ENCODE assay signal across 9 mouse cellular contexts in the genomic region with DNA sequence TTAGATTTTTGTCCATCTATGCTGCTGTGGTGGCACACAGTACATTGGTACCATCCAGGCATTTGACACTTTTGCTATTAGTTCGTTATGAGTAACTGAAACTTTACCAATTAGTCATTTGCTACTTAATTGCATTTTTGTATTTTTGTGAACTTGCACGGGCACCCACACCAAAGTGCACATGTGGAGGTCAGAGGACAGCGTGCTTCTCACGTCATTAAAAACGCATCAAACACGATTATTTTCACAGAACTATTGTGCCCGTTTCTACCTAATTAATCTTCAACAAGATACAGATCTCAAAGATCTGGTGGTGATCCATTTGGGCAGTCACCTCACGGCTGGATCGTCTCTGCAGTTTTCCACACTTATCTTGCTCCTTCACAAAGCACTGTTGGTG.
DNase-seq lines count a peak whose midpoint lies in the region; ATAC-seq and TF ChIP-seq lines count a peak whose summit lies in the region.
"Had no signal": no experiment of that assay in that cellular context is flagged by ENCODE, and none has a peak within 500 bp of the region (broad histone marks: within the 10 kb centered on the region; RNA-seq: fewer than 3 reads in every experiment).

No protein-coding gene starts in this region.

- H3K4me3 ChIP-seq in heart, postnatal 0 days (ENCODE audit: low read depth, low read length): no peak overlapping the region
- no peak overlapping the region for H3K4me3 ChIP-seq in neural tube, embryonic 11.5 days (ENCODE audit: low read depth, low read length)
- H3K4me3 ChIP-seq in neural tube, embryonic 15.5 days (replicated peaks): no peak overlapping the region
- H3K4me3 ChIP-seq in hindbrain, postnatal 0 days (ENCODE audit: low read length): no peak overlapping the region
- no peak overlapping the region for H3K4me3 ChIP-seq in midbrain, postnatal 0 days (ENCODE audit: low read depth, low read length)

- WGBS in heart, postnatal 0 days: 39% methylated on average over 9 of the region's 9 CpGs
- 12% methylated on average over 9 of the region's 9 CpGs for WGBS in neural tube, embryonic 11.5 days
- WGBS in neural tube, embryonic 15.5 days: 11% methylated on average over 9 of the region's 9 CpGs
- 26% methylated on average over 9 of the region's 9 CpGs for WGBS in hindbrain, postnatal 0 days
- 35% methylated on average over 9 of the region's 9 CpGs for WGBS in midbrain, postnatal 0 days

- TF ChIP-seq CTCF in heart, postnatal 0 days (IDR thresholded peaks at IDR 0.05; ENCODE audit: low read depth): no peak
- no peak for TF ChIP-seq CTCF in hindbrain, postnatal 0 days (IDR thresholded peaks at IDR 0.05; ENCODE audit: low read depth)
- no peak for TF ChIP-seq CTCF in midbrain, postnatal 0 days (IDR thresholded peaks at IDR 0.05)

- no peak for DNase-seq in heart, postnatal 0 days (ENCODE audit: low spot score)
- DNase-seq in heart, postnatal 14 days: no peak
- DNase-seq in neural tube, embryonic 11.5 days (ENCODE audit: low spot score): no peak
- DNase-seq in hindbrain, postnatal 0 days (ENCODE audit: low spot score): no peak
- no peak for DNase-seq in midbrain, postnatal 0 days (ENCODE audit: low spot score)
- no peak for DNase-seq in frontal cortex, postnatal 36 days (ENCODE audit: low spot score in 2 of 2)
- no peak for DNase-seq in left cerebral cortex, postnatal 25 days (ENCODE audit: low spot score in 2 of 2)
- DNase-seq: gastrocnemius, postnatal 14 days had no signal

- ATAC-seq in heart, postnatal 0 days (ENCODE audit: insufficient read depth, low read depth): no peak
- ATAC-seq in neural tube, embryonic 11.5 days (ENCODE audit: insufficient read depth, low FRiP score, low TSS enrichment): no peak
- no peak for ATAC-seq in neural tube, embryonic 15.5 days (ENCODE audit: low FRiP score)
- no peak for ATAC-seq in hindbrain, postnatal 0 days
- ATAC-seq in midbrain, postnatal 0 days (ENCODE audit: low FRiP score): no peak

- peaks cover 13% of the 10 kb centered on the region for H3K4me1 ChIP-seq in heart, postnatal 0 days (ENCODE audit: control insufficient read depth, insufficient read depth)
- H3K4me1 ChIP-seq in neural tube, embryonic 11.5 days (ENCODE audit: control insufficient read depth, insufficient read depth, low read length): peaks cover 31% of the 10 kb centered on the region
- peaks cover 34% of the 10 kb centered on the region for H3K4me1 ChIP-seq in neural tube, embryonic 15.5 days
- peaks cover 9% of the 10 kb centered on the region for H3K4me1 ChIP-seq in hindbrain, postnatal 0 days (ENCODE audit: insufficient read depth, low read length)
- peaks cover 14% of the 10 kb centered on the region; the same call in 1 of the 2 replicates for H3K4me1 ChIP-seq in midbrain, postnatal 0 days (ENCODE audit: insufficient read depth, low read length)

- no peak overlapping the region for H3K27ac ChIP-seq in heart, postnatal 0 days (ENCODE audit: low read depth)
- H3K27ac ChIP-seq in neural tube, embryonic 11.5 days (ENCODE audit: low read depth, low read length): no peak overlapping the region
- no peak overlapping the region for H3K27ac ChIP-seq in neural tube, embryonic 15.5 days (replicated peaks)
- no peak overlapping the region for H3K27ac ChIP-seq in hindbrain, postnatal 0 days
- no peak overlapping the region for H3K27ac ChIP-seq in midbrain, postnatal 0 days (ENCODE audit: low read depth, low read length)

- peak overlapping the region; percentile 68 for H3K4me2 ChIP-seq in heart, postnatal 0 days (ENCODE audit: low read depth, low read length)
- H3K4me2 ChIP-seq in neural tube, embryonic 11.5 days (ENCODE audit: low read depth): peak overlapping the region; percentile 65; the same call in 1 of the 2 replicates
- H3K4me2 ChIP-seq in neural tube, embryonic 15.5 days: no peak overlapping the region
- H3K4me2 ChIP-seq in hindbrain, postnatal 0 days (ENCODE audit: low read depth, low read length): peak overlapping the region; percentile 50
- H3K4me2 ChIP-seq in midbrain, postnatal 0 days (ENCODE audit: low read depth, low read length, poor library complexity, severe bottlenecking): peak overlapping the region; percentile 54; the same call in 1 of the 2 replicates

- H3K9me3 ChIP-seq in heart, postnatal 0 days (replicated peaks; ENCODE audit: control insufficient read depth, low read length): no peaks in the 10 kb centered on the region
- H3K9me3 ChIP-seq in neural tube, embryonic 11.5 days (ENCODE audit: control insufficient read depth, low read length): no peaks in the 10 kb centered on the region
- no peaks in the 10 kb centered on the region for H3K9me3 ChIP-seq in neural tube, embryonic 15.5 days (replicated peaks)
- no peaks in the 10 kb centered on the region for H3K9me3 ChIP-seq in hindbrain, postnatal 0 days (ENCODE audit: low read length)
- H3K9me3 ChIP-seq in midbrain, postnatal 0 days (ENCODE audit: low read length): no peaks in the 10 kb centered on the region

- no peak overlapping the region for H3K9ac ChIP-seq in heart, postnatal 0 days (replicated peaks; ENCODE audit: low read depth, low read length)
- H3K9ac ChIP-seq in neural tube, embryonic 11.5 days (ENCODE audit: low read length): no peak overlapping the region
- no peak overlapping the region for H3K9ac ChIP-seq in neural tube, embryonic 15.5 days (replicated peaks)
- H3K9ac ChIP-seq in hindbrain, postnatal 0 days (replicated peaks; ENCODE audit: low read length): no peak overlapping the region
- H3K9ac ChIP-seq in midbrain, postnatal 0 days (replicated peaks; ENCODE audit: low read length, poor library complexity, severe bottlenecking): no peak overlapping the region

- no peak for TF ChIP-seq EP300 in heart, postnatal 0 days (IDR thresholded peaks at IDR 0.05; ENCODE audit: low read depth)

- peaks cover 10% of the 10 kb centered on the region; the same call in 1 of the 2 replicates for H3K27me3 ChIP-seq in heart, postnatal 0 days (ENCODE audit: control insufficient read depth, insufficient read depth, low read length)
- H3K27me3 ChIP-seq in neural tube, embryonic 11.5 days (ENCODE audit: control insufficient read depth, insufficient read depth, low read length): 0 out of 2 replicates have a peak, but pooled peaks cover 2% of the 10 kb centered on the region
- H3K27me3 ChIP-seq in neural tube, embryonic 15.5 days (replicated peaks): no peaks in the 10 kb centered on the region; the same call in 1 of the 2 replicates
- no peaks in the 10 kb centered on the region for H3K27me3 ChIP-seq in hindbrain, postnatal 0 days (ENCODE audit: insufficient read depth, low read length)
- H3K27me3 ChIP-seq in midbrain, postnatal 0 days (ENCODE audit: insufficient read depth, low read length): no peaks in the 10 kb centered on the region

- intact Hi-C loops in heart, postnatal 14 days (cut with DNase I): no loop called here
- intact Hi-C loops in left cerebral cortex, postnatal 25 days (cut with DNase I): no loop called here

- H3K36me3 ChIP-seq in heart, postnatal 0 days (replicated peaks; ENCODE audit: control insufficient read depth, insufficient read depth, low read length): no peaks in the 10 kb centered on the region
- H3K36me3 ChIP-seq in neural tube, embryonic 11.5 days (ENCODE audit: control insufficient read depth, insufficient read depth, low read length): no peaks in the 10 kb centered on the region
- H3K36me3 ChIP-seq in neural tube, embryonic 15.5 days: no peaks in the 10 kb centered on the region
- no peaks in the 10 kb centered on the region for H3K36me3 ChIP-seq in hindbrain, postnatal 0 days (ENCODE audit: insufficient read depth, low read length)
- H3K36me3 ChIP-seq in midbrain, postnatal 0 days (ENCODE audit: insufficient read depth, low read length): no peaks in the 10 kb centered on the region
